Mouse (Mus musculus) CH12.LX (cell line): ENCODE results near the gene Rell1. TPM values are rescaled to one million over a fixed set of nuclear protein-coding genes. Genes with fewer than 3 reads are reported as not detected.

Experiments used
- DNase-seq: peaks from one replicate; pipeline ENCODE4 v3.0.0-alpha.2; 2013; ENCODE audit errors: extremely low read depth
- H3K27ac ChIP-seq: 2 replicates; pipeline ENCODE4 v1.5.1; 2012; ENCODE audit warnings: low read depth, mild to moderate bottlenecking, control low read depth, moderate library complexity; ENCODE audit not compliant: insufficient read depth
- H3K27me3 ChIP-seq: replicated peaks from 2 replicates; pipeline ENCODE3; 2012; ENCODE audit warnings: inconsistent platforms
- H3K36me3 ChIP-seq, 2 experiments: replicated peaks in 1 of 2; 2 replicates each; pipeline versions ENCODE3 to v1.6.1; 2012; ENCODE audit warnings: inconsistent platforms in 1 of 2, low read length in 1 of 2, mild to moderate bottlenecking in 1 of 2, mixed read lengths in 1 of 2, moderate library complexity in 1 of 2; ENCODE audit not compliant: control insufficient read depth in 1 of 2, insufficient read depth in 1 of 2
- H3K4me1 ChIP-seq, 2 experiments: 2 replicates each; pipeline ENCODE4 v1.6.1; 2012; ENCODE audit warnings: inconsistent platforms in 1 of 2, moderate library complexity in 1 of 2; ENCODE audit not compliant: insufficient read depth in 2 of 2, control insufficient read depth in 1 of 2
- H3K4me2 ChIP-seq: 2 replicates; pipeline ENCODE4 v1.6.1; 2012; ENCODE audit warnings: low read depth, mild to moderate bottlenecking, control low read depth; ENCODE audit not compliant: poor library complexity, insufficient read depth, severe bottlenecking
- H3K4me3 ChIP-seq, 3 experiments: fragments of 150-350 bp in 1 of 3; sonication (generic) in 1 of 3; replicated peaks in 1 of 3; 2 replicates each; pipeline versions ENCODE3 to v1.5.1; 2011 to 2012; ENCODE audit warnings: low read depth in 2 of 3, low read length in 2 of 3, mild to moderate bottlenecking in 2 of 3, moderate library complexity in 2 of 3, control low read depth in 1 of 3, improper control_type of control experiment in 1 of 3, inconsistent platforms in 1 of 3, mixed read lengths in 1 of 3; ENCODE audit not compliant: poor library complexity in 1 of 3
- H3K79me2 ChIP-seq: replicated peaks from 2 replicates; pipeline ENCODE4 v1.6.1; 2012; ENCODE audit warnings: mild to moderate bottlenecking, moderate library complexity; ENCODE audit not compliant: control insufficient read depth, poor library complexity, insufficient read depth, severe bottlenecking; ENCODE audit errors: extremely low read depth
- H3K9ac ChIP-seq: 2 replicates; pipeline ENCODE4 v1.6.1; 2012; ENCODE audit warnings: low read depth, mild to moderate bottlenecking, control low read depth, moderate library complexity; ENCODE audit not compliant: insufficient read depth
- H3K9me3 ChIP-seq: replicated peaks from 2 replicates; pipeline ENCODE3; 2012; ENCODE audit warnings: low read length, inconsistent platforms, mixed read lengths
- CHD1 ChIP-seq: IDR thresholded peaks from 2 replicates; pipeline ENCODE4 v1.6.1; 2012; ENCODE audit warnings: low read depth, low read length, improper control_type of control experiment, inconsistent platforms
- CHD2 ChIP-seq: IDR thresholded peaks from 2 replicates; pipeline ENCODE4 v1.6.1; 2011; ENCODE audit warnings: low read length, improper control_type of control experiment
- E2F4 ChIP-seq: IDR thresholded peaks from 2 replicates; pipeline ENCODE4 v1.6.1; 2011; ENCODE audit warnings: low read depth, low read length, improper control_type of control experiment; ENCODE audit not compliant: insufficient replicate concordance
- EP300 ChIP-seq: IDR thresholded peaks from 2 replicates; pipeline ENCODE4 v1.6.1; 2011; ENCODE audit warnings: low read length, improper control_type of control experiment
- GABPA ChIP-seq: IDR thresholded peaks from 2 replicates; pipeline ENCODE4 v1.6.1; 2012; ENCODE audit warnings: low read depth, low read length, improper control_type of control experiment, inconsistent platforms; ENCODE audit not compliant: insufficient replicate concordance
- HCFC1 ChIP-seq: IDR thresholded peaks from 2 replicates; pipeline ENCODE4 v1.6.1; 2012; ENCODE audit warnings: low read depth, mild to moderate bottlenecking, inconsistent platforms, low read length, improper control_type of control experiment
- IRF4 ChIP-seq: IDR thresholded peaks from 2 replicates; pipeline ENCODE4 v1.6.1; 2014; ENCODE audit warnings: low read depth, mild to moderate bottlenecking, inconsistent platforms, low read length, improper control_type of control experiment
- MAFK ChIP-seq: IDR thresholded peaks from 2 replicates; pipeline ENCODE4 v1.6.1; 2011; ENCODE audit warnings: low read length, improper control_type of control experiment; ENCODE audit not compliant: insufficient replicate concordance
- POLR2AphosphoS2 ChIP-seq: IDR thresholded peaks from 2 replicates; pipeline ENCODE4 v1.6.1; 2011; ENCODE audit warnings: low read depth, low read length, improper control_type of control experiment
- ZKSCAN1 ChIP-seq: IDR thresholded peaks from 2 replicates; pipeline ENCODE4 v1.6.1; 2012; ENCODE audit warnings: low read depth, inconsistent platforms, low read length, improper control_type of control experiment, borderline replicate concordance
- ZNF384 ChIP-seq: IDR thresholded peaks from 2 replicates; pipeline ENCODE4 v1.6.1; 2012; ENCODE audit warnings: low read depth, low read length, improper control_type of control experiment, inconsistent platforms
- dilution Hi-C: fragments of 300-500 bp; cut with MboI; formaldehyde crosslinking; loops from 2 replicates; pipeline ENCODE4 v1.14.3; 2020; ENCODE audit warnings: low sequenced_read_pairs; ENCODE audit not compliant: extremely low pct_unique_long_range_greater_than_20kb, extremely low pct_ligation_motif_present
- in situ Hi-C: fragments of 300-500 bp; cut with MboI; formaldehyde crosslinking; loops from 3 replicates; pipeline ENCODE4 v1.14.3; 2019; ENCODE audit warnings: low sequenced_read_pairs, low pct_ligation_motif_present, low pct_unique_long_range_greater_than_20kb, mixed read lengths
- polyA plus RNA-seq: library from polyadenylated mRNA; unstranded; fragments of >175 nt; gene quantifications from 2 replicates; pipeline ENCODE4 v1.2.1, GENCODE M21; 2012; ENCODE audit warnings: low read depth; ENCODE audit not compliant: insufficient read length
- total RNA-seq, 2 experiments: library from RNA; depleted of rRNA; stranded (reverse); fragments of 300-350 nt in 1 of 2; fragments of >200 nt in 1 of 2; gene quantifications; 2 replicates each; pipeline ENCODE4 v1.2.3; 2012 to 2014

The Rell1 gene
- total and polyA plus RNA-seq, 3 experiments = 1.4 to 1.6 (median 1.5) TPM

- Histone ChIP-seq H3K27ac (no peak overlapping the region), H3K9me3 (no peaks in the 10 kb centered on the region)
- no peak for TF ChIP-seq CHD1
- TF ChIP-seq, all 38 proteins: peak for 0
- Histone ChIP-seq H3K9ac (no peak overlapping the region), H3K4me1 (peaks cover 0 to 25% of the 10 kb centered on the region in 2 experiments; a peak in 3 of 4 replicates), H3K4me2 (no peak overlapping the region), H3K4me3 (no peak overlapping the region), H3K27me3 (no peaks in the 10 kb centered on the region), H3K79me2 (no peaks in the 10 kb centered on the region), H3K36me3 (no peaks in the 10 kb centered on the region)
- DNase-seq = no peak
- dilution Hi-C loops (loop anchor here (25.0 kb wide), 1 partner anchor 152 kb away; no protein-coding TSS in a partner anchor), in situ Hi-C loops (loop anchor here (5.0 to 25.0 kb wide), 2 partner anchors 47 to 352 kb away; no protein-coding TSS in a partner anchor)
These were observed 58.3 kb downstream of the Rell1 start for GRCm38 (mm10) chr5:63910171-63910960.

- dilution Hi-C loops = loop anchor here (25.0 kb wide), 1 partner anchor 155 kb away; no protein-coding TSS in a partner anchor
- Histone ChIP-seq H3K4me2 (no peak overlapping the region), H3K9me3 (no peaks in the 10 kb centered on the region), H3K4me1 (peaks cover 0 to 25% of the 10 kb centered on the region in 2 experiments; a peak in 3 of 4 replicates), H3K27ac (no peak overlapping the region), H3K4me3 (no peak overlapping the region), H3K36me3 (no peaks in the 10 kb centered on the region), H3K79me2 (no peaks in the 10 kb centered on the region), H3K9ac (no peak overlapping the region), H3K27me3 (no peaks in the 10 kb centered on the region)
- DNase-seq = no peak
- in situ Hi-C loops = loop anchor here (5.0 to 25.0 kb wide), 2 partner anchors 165 to 355 kb away; no protein-coding TSS in a partner anchor
- TF ChIP-seq GABPA (no peak), CHD2 (no peak), EP300 (no peak), ZNF384 (no peak), IRF4 (no peak), HCFC1 (no peak), E2F4 (no peak), ZKSCAN1 (no peak), CHD1 (no peak), MAFK (no peak), POLR2AphosphoS2 (no peak)
These were observed 61.2 kb downstream of the Rell1 start for GRCm38 (mm10) chr5:63907513-63907912.
